Comparison of ENCODE assay signal across 15 mouse cellular contexts in genomic region chr8:123980239-123980638, GRCm38 (mm10). TPM values are rescaled to one million over a fixed set of nuclear protein-coding genes. Genes with fewer than 3 reads are reported as not detected.
DNase-seq lines count a peak whose midpoint lies in the region; ATAC-seq and TF ChIP-seq lines count a peak whose summit lies in the region.
"Had no signal": no experiment of that assay in that cellular context is flagged by ENCODE, and none has a peak within 500 bp of the region (broad histone marks: within the 10 kb centered on the region; RNA-seq: fewer than 3 reads in every experiment).

No protein-coding gene starts in this region.

- H3K4me1 ChIP-seq in erythroblast, embryonic 14.5 days (ENCODE audit: control insufficient read depth), result peaks cover 63% of the 10 kb centered on the region
- peaks cover 5% of the 10 kb centered on the region for H3K4me1 ChIP-seq in lung, embryonic 14.5 days (ENCODE audit: insufficient read depth)
- H3K4me1 ChIP-seq in lung, postnatal 0 days (ENCODE audit: insufficient read depth, low read depth, low read length), result no peaks in the 10 kb centered on the region
- H3K4me1 ChIP-seq in hindbrain, embryonic 13.5 days (replicated peaks), result peaks cover 27% of the 10 kb centered on the region
- H3K4me1 ChIP-seq in liver, embryonic 15.5 days (replicated peaks), result peaks cover 74% of the 10 kb centered on the region

- H3K4me2 ChIP-seq in lung, embryonic 14.5 days, result no peak overlapping the region; the same call in 1 of the 2 replicates
- no peak overlapping the region for H3K4me2 ChIP-seq in lung, postnatal 0 days (replicated peaks; ENCODE audit: low read depth, low read length)
- H3K4me2 ChIP-seq in hindbrain, embryonic 13.5 days, result peak overlapping the region; percentile 92
- H3K4me2 ChIP-seq in liver, embryonic 15.5 days, result peak overlapping the region; percentile 83
- H3K4me2 ChIP-seq: forebrain, embryonic 12.5 days had no signal

- no peak overlapping the region for H3K9ac ChIP-seq in lung, embryonic 14.5 days
- H3K9ac ChIP-seq in lung, postnatal 0 days (replicated peaks; ENCODE audit: low read depth), result no peak overlapping the region
- 0 out of 2 replicates have a peak overlapping the region, but pooled peaks have one; percentile 35 for H3K9ac ChIP-seq in hindbrain, embryonic 13.5 days
- peak overlapping the region; percentile 100 for H3K9ac ChIP-seq in liver, embryonic 15.5 days
- H3K9ac ChIP-seq: forebrain, embryonic 12.5 days had no signal

- peak overlapping the region; percentile 74 for H3K4me3 ChIP-seq in erythroblast, embryonic 14.5 days (replicated peaks)
- peak overlapping the region; percentile 4; the same call in 1 of the 2 replicates for H3K4me3 ChIP-seq in lung, embryonic 14.5 days (ENCODE audit: low read depth, low read length)
- no peak overlapping the region for H3K4me3 ChIP-seq in lung, postnatal 0 days (ENCODE audit: low read depth, low read length)
- no peak overlapping the region for H3K4me3 ChIP-seq in hindbrain, embryonic 13.5 days
- peak overlapping the region; percentile 99 for H3K4me3 ChIP-seq in liver, embryonic 15.5 days (replicated peaks)
- H3K4me3 ChIP-seq: forebrain, embryonic 12.5 days; myocyte had no signal

- no peak for TF ChIP-seq CTCF in lung, embryonic 14.5 days (IDR thresholded peaks at IDR 0.05; ENCODE audit: low read depth)
- TF ChIP-seq CTCF in lung, postnatal 0 days (IDR thresholded peaks at IDR 0.05), result no peak

- H3K36me3 ChIP-seq in erythroblast, embryonic 14.5 days (ENCODE audit: control insufficient read depth), result peaks cover 88% of the 10 kb centered on the region
- H3K36me3 ChIP-seq in lung, embryonic 14.5 days (ENCODE audit: insufficient read depth), result no peaks in the 10 kb centered on the region
- H3K36me3 ChIP-seq in lung, postnatal 0 days (ENCODE audit: insufficient read depth, low read length), result no peaks in the 10 kb centered on the region
- H3K36me3 ChIP-seq in hindbrain, embryonic 13.5 days, result no peaks in the 10 kb centered on the region
- H3K36me3 ChIP-seq in liver, embryonic 15.5 days (replicated peaks), result peaks cover 58% of the 10 kb centered on the region
- H3K36me3 ChIP-seq: forebrain, embryonic 12.5 days had no signal

- no peaks in the 10 kb centered on the region; the same call in 1 of the 2 replicates for H3K9me3 ChIP-seq in erythroblast, embryonic 14.5 days (ENCODE audit: control insufficient read depth, low read length)
- no peaks in the 10 kb centered on the region for H3K9me3 ChIP-seq in lung, embryonic 14.5 days (ENCODE audit: low read depth, low read length)
- no peaks in the 10 kb centered on the region for H3K9me3 ChIP-seq in lung, postnatal 0 days (ENCODE audit: low read length)
- H3K9me3 ChIP-seq in hindbrain, embryonic 13.5 days, result no peaks in the 10 kb centered on the region
- no peaks in the 10 kb centered on the region for H3K9me3 ChIP-seq in liver, embryonic 15.5 days (replicated peaks)
- H3K9me3 ChIP-seq: forebrain, embryonic 12.5 days had no signal

- ATAC-seq in erythroblast, adult 5-6 weeks (replicated peaks; ENCODE audit: low FRiP score, poor library complexity, severe bottlenecking), result no peak
- ATAC-seq in lung, embryonic 14.5 days (ENCODE audit: insufficient read depth), result no peak
- ATAC-seq in lung, postnatal 0 days, result no peak
- no peak for ATAC-seq in hindbrain, embryonic 13.5 days (ENCODE audit: low FRiP score)
- ATAC-seq in liver, embryonic 15.5 days (ENCODE audit: insufficient read depth), result no peak

- no peak for TF ChIP-seq EP300 in lung, postnatal 0 days (IDR thresholded peaks at IDR 0.05)

- DNase-seq in lung, embryonic 14.5 days, result no peak
- DNase-seq in lung, postnatal 0 days (ENCODE audit: low spot score), result no peak
- no peak for DNase-seq in Muller cell, postnatal 12 days (ENCODE audit: inconsistent ontology term)
- no peak for DNase-seq in cerebellum, adult 9-10 months
- DNase-seq: cerebellum, adult 11-12 months; embryo, embryonic 11 days; gastrocnemius, postnatal 25 days; kidney, adult 2 months; lung, adult 18-20 months had no signal

- WGBS in lung, embryonic 14.5 days, result 81% methylated on average over 4 of the region's 4 CpGs
- WGBS in lung, postnatal 0 days, result 74% methylated on average over 4 of the region's 4 CpGs
- 71% methylated on average over 4 of the region's 4 CpGs for WGBS in hindbrain, embryonic 13.5 days
- 14% methylated on average over 4 of the region's 4 CpGs for WGBS in liver, embryonic 15.5 days (ENCODE audit: insufficient replicate concordance)

- H3K27ac ChIP-seq in lung, embryonic 14.5 days (ENCODE audit: low read depth), result no peak overlapping the region
- no peak overlapping the region for H3K27ac ChIP-seq in lung, postnatal 0 days (ENCODE audit: low read length)
- no peak overlapping the region for H3K27ac ChIP-seq in hindbrain, embryonic 13.5 days
- peak overlapping the region; percentile 96 for H3K27ac ChIP-seq in liver, embryonic 15.5 days (replicated peaks)
- H3K27ac ChIP-seq: forebrain, embryonic 12.5 days had no signal

- H3K27me3 ChIP-seq in erythroblast, embryonic 14.5 days (ENCODE audit: control insufficient read depth), result no peaks in the 10 kb centered on the region
- H3K27me3 ChIP-seq in lung, embryonic 14.5 days (ENCODE audit: insufficient read depth, low read length), result no peaks in the 10 kb centered on the region
- no peaks in the 10 kb centered on the region for H3K27me3 ChIP-seq in lung, postnatal 0 days (replicated peaks; ENCODE audit: insufficient read depth, low read length)
- H3K27me3 ChIP-seq in hindbrain, embryonic 13.5 days, result no peaks in the 10 kb centered on the region
- H3K27me3 ChIP-seq in liver, embryonic 15.5 days, result no peaks in the 10 kb centered on the region

RNA-seq across cellular contexts. Expression of gene Abcb10, which starts 2.7 kb away (rescaled TPM):
- polyA plus RNA-seq in erythroblast, embryonic 14.5 days (2012), result 12.9 and 15.2 TPM in 2 replicates
- 323 and 353 TPM in 2 replicates for total RNA-seq in erythroblast, adult 5-6 weeks (2015; ENCODE audit: low replicate concordance)
- 448 and 511 TPM in 2 replicates for total RNA-seq in erythroblast, adult 5-6 weeks (2017; ENCODE audit: low replicate concordance)
- polyA plus RNA-seq in lung, embryonic 14.5 days (2014; fragmentation: Nextera tagmentation; extraction: Ambion mirVana), result 17.8 and 18.9 TPM in 2 replicates
- 10.4 and 11.0 TPM in 2 replicates for polyA plus RNA-seq in lung, postnatal 0 days (2015; fragmentation: Nextera tagmentation; extraction: Ambion mirVana)
- polyA plus RNA-seq in hindbrain, embryonic 13.5 days (2015; fragmentation: Nextera tagmentation; extraction: Ambion mirVana), result 11.8 and 12.0 TPM in 2 replicates
- 148 and 165 TPM in 2 replicates for polyA plus RNA-seq in liver, embryonic 15.5 days (2015; fragmentation: Nextera tagmentation; extraction: Ambion mirVana)

RNA-seq across cellular contexts. Expression of gene Nup133, which starts 31.2 kb away (rescaled TPM):
- polyA plus RNA-seq in erythroblast, embryonic 14.5 days (2012), result 0.49 and 0.92 TPM in 2 replicates
- total RNA-seq in erythroblast, adult 5-6 weeks (2015; ENCODE audit: low replicate concordance), result 40.0 and 44.9 TPM in 2 replicates
- total RNA-seq in erythroblast, adult 5-6 weeks (2017; ENCODE audit: low replicate concordance), result 69.3 and 79.0 TPM in 2 replicates
- polyA plus RNA-seq in lung, embryonic 14.5 days (2014; fragmentation: Nextera tagmentation; extraction: Ambion mirVana), result 47.8 and 54.4 TPM in 2 replicates
- 10.8 and 12.3 TPM in 2 replicates for polyA plus RNA-seq in lung, postnatal 0 days (2015; fragmentation: Nextera tagmentation; extraction: Ambion mirVana)
- 25.3 and 25.4 TPM in 2 replicates for polyA plus RNA-seq in hindbrain, embryonic 13.5 days (2015; fragmentation: Nextera tagmentation; extraction: Ambion mirVana)
- 19.2 and 19.4 TPM in 2 replicates for polyA plus RNA-seq in liver, embryonic 15.5 days (2015; fragmentation: Nextera tagmentation; extraction: Ambion mirVana)

RNA-seq across cellular contexts. Expression of gene Taf5l, which starts 41.0 kb away (rescaled TPM):
- polyA plus RNA-seq in erythroblast, embryonic 14.5 days (2012), result 1.8 TPM in 2 replicates
- 17.6 and 18.6 TPM in 2 replicates for total RNA-seq in erythroblast, adult 5-6 weeks (2015; ENCODE audit: low replicate concordance)
- 16.5 and 24.8 TPM in 2 replicates for total RNA-seq in erythroblast, adult 5-6 weeks (2017; ENCODE audit: low replicate concordance)
- polyA plus RNA-seq in lung, embryonic 14.5 days (2014; fragmentation: Nextera tagmentation; extraction: Ambion mirVana), result 47.5 and 51.6 TPM in 2 replicates
- polyA plus RNA-seq in lung, postnatal 0 days (2015; fragmentation: Nextera tagmentation; extraction: Ambion mirVana), result 17.8 and 18.6 TPM in 2 replicates
- 23.6 and 24.5 TPM in 2 replicates for polyA plus RNA-seq in hindbrain, embryonic 13.5 days (2015; fragmentation: Nextera tagmentation; extraction: Ambion mirVana)
- polyA plus RNA-seq in liver, embryonic 15.5 days (2015; fragmentation: Nextera tagmentation; extraction: Ambion mirVana), result 27.5 and 29.5 TPM in 2 replicates

RNA-seq across cellular contexts. Expression of gene Urb2, which starts 41.1 kb away (rescaled TPM):
- polyA plus RNA-seq in erythroblast, embryonic 14.5 days (2012), result 0.09 and 0.17 TPM in 2 replicates
- total RNA-seq in erythroblast, adult 5-6 weeks (2015; ENCODE audit: low replicate concordance), result 4.6 and 9.4 TPM in 2 replicates
- total RNA-seq in erythroblast, adult 5-6 weeks (2017; ENCODE audit: low replicate concordance), result 4.6 and 5.0 TPM in 2 replicates
- polyA plus RNA-seq in lung, embryonic 14.5 days (2014; fragmentation: Nextera tagmentation; extraction: Ambion mirVana), result 9.0 and 9.2 TPM in 2 replicates
- 0.88 and 1.1 TPM in 2 replicates for polyA plus RNA-seq in lung, postnatal 0 days (2015; fragmentation: Nextera tagmentation; extraction: Ambion mirVana)
- 3.2 TPM in 2 replicates for polyA plus RNA-seq in hindbrain, embryonic 13.5 days (2015; fragmentation: Nextera tagmentation; extraction: Ambion mirVana)
- 2.4 and 2.5 TPM in 2 replicates for polyA plus RNA-seq in liver, embryonic 15.5 days (2015; fragmentation: Nextera tagmentation; extraction: Ambion mirVana)

Comparison
In these comparisons a context has a peak if more than half of its experiments do, and no peak if none do; other contexts are left out.
1. H3K4me3 ChIP-seq: peak in erythroblast, embryonic 14.5 days (single experiment), lung, embryonic 14.5 days (single experiment) and liver, embryonic 15.5 days (single experiment); none in lung, postnatal 0 days (single experiment) and hindbrain, embryonic 13.5 days (single experiment).
2. H3K4me2 ChIP-seq: peak in hindbrain, embryonic 13.5 days (single experiment) and liver, embryonic 15.5 days (single experiment); none in lung, embryonic 14.5 days (single experiment) and lung, postnatal 0 days (single experiment).
3. H3K9ac ChIP-seq: peak in hindbrain, embryonic 13.5 days (single experiment) and liver, embryonic 15.5 days (single experiment); none in lung, embryonic 14.5 days (single experiment) and lung, postnatal 0 days (single experiment).